Mouse (Mus musculus) liver, embryonic 14.5 days (tissue): Measurements from ENCODE around the gene Kirrel3.

Experiments
- CTCF ChIP-seq: IDR thresholded peaks from 2 replicates; pipeline ENCODE4 v1.5.1; 2016; ENCODE audit warnings: antibody characterized with exemption, low read depth, control low read depth
- EP300 ChIP-seq: IDR thresholded peaks from 2 replicates; pipeline ENCODE4 v1.6.1; 2016; ENCODE audit warnings: antibody characterized with exemption, low read depth

- no peak for TF ChIP-seq EP300
- no peak for TF ChIP-seq CTCF
Measured at GRCm38 (mm10) chr9:34768961-34769360, 283.3 kb downstream of the Kirrel3 start.
